Mouse (Mus musculus) WW6 (cell line): ENCODE measurements around the gene Colgalt2.

Experiments used
- DNase-seq: peaks from one replicate; pipeline ENCODE4 v3.0.0-alpha.2; 2013; ENCODE audit warnings: low read depth, low spot score

The Colgalt2 gene

GRCm38 (mm10) chr1:152476126-152476525 is 76.5 kb downstream of the Colgalt2 start:
- DNase-seq: no peak

GRCm38 (mm10) chr1:152490842-152491241 is 91.2 kb downstream of the Colgalt2 start:
- DNase-seq: no peak

GRCm38 (mm10) chr1:152492258-152492657 is 92.6 kb downstream of the Colgalt2 start:
- DNase-seq: no peak

GRCm38 (mm10) chr1:152496831-152497230 is 97.2 kb downstream of the Colgalt2 start:
- DNase-seq: no peak

- no peak for DNase-seq
Observed at GRCm38 (mm10) chr1:152497581-152497980, 98.0 kb downstream of the Colgalt2 start.

- no peak for DNase-seq
Observed at GRCm38 (mm10) chr1:152499802-152500201, 100.2 kb downstream of the Colgalt2 start.

GRCm38 (mm10) chr1:152506175-152506574 is 106.5 kb downstream of the Colgalt2 start:
- DNase-seq: no peak

- DNase-seq: no peak
Observed at GRCm38 (mm10) chr1:152506726-152507125, 107.1 kb downstream of the Colgalt2 start.

GRCm38 (mm10) chr1:152508481-152509220 is 109.0 kb downstream of the Colgalt2 start:
- DNase-seq: no peak

GRCm38 (mm10) chr1:152511237-152511636 is 111.6 kb downstream of the Colgalt2 start:
- DNase-seq: peak; percentile 43

GRCm38 (mm10) chr1:152514256-152514655 is 114.6 kb downstream of the Colgalt2 start:
- no peak for DNase-seq

- DNase-seq: no peak
Observed at GRCm38 (mm10) chr1:152517057-152517570, 117.5 kb downstream of the Colgalt2 start.

GRCm38 (mm10) chr1:152518971-152519370 is 119.3 kb downstream of the Colgalt2 start:
- DNase-seq: no peak

- DNase-seq: no peak
Observed at GRCm38 (mm10) chr1:152520798-152521575, 121.4 kb downstream of the Colgalt2 start.

- DNase-seq: no peak
Observed at GRCm38 (mm10) chr1:152522226-152522625, 122.6 kb downstream of the Colgalt2 start.

- DNase-seq: no peak
Observed at GRCm38 (mm10) chr1:152523292-152523691, 123.7 kb downstream of the Colgalt2 start.

- DNase-seq: no peak
Observed at GRCm38 (mm10) chr1:152524098-152524892, 124.7 kb downstream of the Colgalt2 start.

- no peak for DNase-seq
Observed at GRCm38 (mm10) chr1:152524987-152525648, 125.5 kb downstream of the Colgalt2 start.

GRCm38 (mm10) chr1:152526154-152526553 is 126.5 kb downstream of the Colgalt2 start:
- DNase-seq: no peak

- no peak for DNase-seq
Observed at GRCm38 (mm10) chr1:152528214-152528613, 128.6 kb downstream of the Colgalt2 start.

GRCm38 (mm10) chr1:152528778-152529177 is 129.1 kb downstream of the Colgalt2 start:
- no peak for DNase-seq
